Mouse (Mus musculus) urinary bladder, postnatal 25 days (tissue): ENCODE measurements at regions not wholly inside any gene's neighbourhood (a gene's known extent, or its start where the extent isn't known, plus 50 kb on each side); places are given as distances from the start of the nearest gene placed in this dataset.

Experiments used
- DNase-seq: peaks from one replicate; pipeline ENCODE4 v3.0.0; 2022; ENCODE audit warnings: low spot score

GRCm38 (mm10) chr9:87784872-87785271 is 53.8 kb upstream of the Tbx18 start:
- no peak for DNase-seq

GRCm38 (mm10) chr9:87811746-87812145 is 80.7 kb upstream of the Tbx18 start:
- no peak for DNase-seq

- no peak for DNase-seq
Measured at GRCm38 (mm10) chr9:87822276-87822675, 91.2 kb upstream of the Tbx18 start.

- DNase-seq = no peak
Measured at GRCm38 (mm10) chr9:87824691-87825230, 93.7 kb upstream of the Tbx18 start.

- DNase-seq = no peak
Measured at GRCm38 (mm10) chr9:87843898-87844297, 112.8 kb upstream of the Tbx18 start.

GRCm38 (mm10) chr9:87844453-87844852 is 113.4 kb upstream of the Tbx18 start:
- DNase-seq = no peak

GRCm38 (mm10) chr9:87848882-87849281 is 117.8 kb upstream of the Tbx18 start:
- DNase-seq = no peak

- DNase-seq = no peak
Measured at GRCm38 (mm10) chr9:87850133-87850532, 119.1 kb upstream of the Tbx18 start.

GRCm38 (mm10) chr9:87861588-87861987 is 130.5 kb upstream of the Tbx18 start:
- no peak for DNase-seq

- DNase-seq = no peak
Measured at GRCm38 (mm10) chr9:87865236-87865635, 134.2 kb upstream of the Tbx18 start.

GRCm38 (mm10) chr9:87872384-87872905 is 141.4 kb upstream of the Tbx18 start:
- no peak for DNase-seq

- no peak for DNase-seq
Measured at GRCm38 (mm10) chr9:87882587-87882986, 151.5 kb upstream of the Tbx18 start.

GRCm38 (mm10) chr9:87883069-87883468 is 152.0 kb upstream of the Tbx18 start:
- DNase-seq = no peak

GRCm38 (mm10) chr9:87894051-87894450 is 163.0 kb upstream of the Tbx18 start:
- DNase-seq = no peak

- no peak for DNase-seq
Measured at GRCm38 (mm10) chr9:87894596-87894995, 163.5 kb upstream of the Tbx18 start.

- DNase-seq = no peak
Measured at GRCm38 (mm10) chr9:87895526-87895925, 164.5 kb upstream of the Tbx18 start.

GRCm38 (mm10) chr9:87897336-87897735 is 166.3 kb upstream of the Tbx18 start:
- no peak for DNase-seq

GRCm38 (mm10) chr9:87899368-87899767 is 168.3 kb upstream of the Tbx18 start:
- no peak for DNase-seq

- no peak for DNase-seq
Measured at GRCm38 (mm10) chr9:87899800-87900199, 168.7 kb upstream of the Tbx18 start.

GRCm38 (mm10) chr9:87921291-87921690 is 190.2 kb upstream of the Tbx18 start:
- no peak for DNase-seq

GRCm38 (mm10) chr9:87925151-87925550 is 194.1 kb upstream of the Tbx18 start:
- DNase-seq = no peak

- no peak for DNase-seq
Measured at GRCm38 (mm10) chr9:87933230-87933629, 202.2 kb upstream of the Tbx18 start.

- DNase-seq = no peak
Measured at GRCm38 (mm10) chr9:87952426-87952825, 221.4 kb upstream of the Tbx18 start.

GRCm38 (mm10) chr9:87954941-87955340 is 223.9 kb upstream of the Tbx18 start:
- DNase-seq = no peak
